Mouse (Mus musculus) bone marrow, adult 2 months (tissue): ENCODE data around the gene Ntng1.

Experiments used
- CTCF ChIP-seq: fragments of 200-500 bp; IDR thresholded peaks from 2 replicates; pipeline ENCODE4 v1.5.1; 2011; ENCODE audit warnings: low read length, control low read depth; ENCODE audit not compliant: control insufficient read depth, insufficient read depth
- POLR2A ChIP-seq: fragments of 200-500 bp; IDR thresholded peaks from 2 replicates; pipeline ENCODE4 v1.6.1; 2011; ENCODE audit warnings: low read depth, mild to moderate bottlenecking, control low read depth, low read length, borderline replicate concordance; ENCODE audit not compliant: control insufficient read depth

- TF ChIP-seq POLR2A, result no peak
- TF ChIP-seq CTCF, result no peak
Measured at GRCm38 (mm10) chr3:109923788-109924187, 220.0 kb downstream of the Ntng1 start.
